Mouse (Mus musculus): ENCODE results near the gene Pola1. TPM values are rescaled to one million over a fixed set of nuclear protein-coding genes. Genes with fewer than 3 reads are reported as not detected.

The Pola1 gene
- polyA plus RNA-seq, 1 experiment: 2.2 TPM

DNA sequence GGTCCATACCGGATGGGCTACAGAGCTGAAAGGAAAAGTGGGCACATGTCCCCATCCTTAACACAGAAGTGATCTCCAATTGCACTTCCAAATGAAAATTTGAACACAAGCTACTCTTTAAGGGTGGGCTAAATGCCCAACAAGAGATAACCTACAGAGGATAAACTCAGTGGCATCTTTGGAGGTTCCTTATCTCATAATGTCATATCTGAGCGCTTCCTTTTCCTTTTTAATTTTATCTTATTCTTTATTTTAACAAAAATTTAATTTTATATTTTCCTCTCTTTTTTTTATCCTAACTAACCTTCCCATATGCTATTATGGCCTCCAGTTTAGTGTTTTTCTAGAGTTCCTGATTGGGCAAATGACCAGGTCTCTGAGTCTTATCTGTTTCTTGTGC is 18.8 kb upstream of the Pola1 start:
- Histone ChIP-seq H3K9me3 (no peaks in the 10 kb centered on the region), H3K4me3 (replicated peaks) (no peak overlapping the region), H3K4me1 (peaks cover 36% of the 10 kb centered on the region), H3K36me3 (replicated peaks; ENCODE audit: low read length) (no peaks in the 10 kb centered on the region), H3K27me3 (replicated peaks) (no peaks in the 10 kb centered on the region)
- TF ChIP-seq GATA1 (IDR thresholded peaks at IDR 0.05; ENCODE audit: borderline replicate concordance, low read length) (no peak), FLI1 (IDR thresholded peaks at IDR 0.05; ENCODE audit: low read length) (no peak)

DNA sequence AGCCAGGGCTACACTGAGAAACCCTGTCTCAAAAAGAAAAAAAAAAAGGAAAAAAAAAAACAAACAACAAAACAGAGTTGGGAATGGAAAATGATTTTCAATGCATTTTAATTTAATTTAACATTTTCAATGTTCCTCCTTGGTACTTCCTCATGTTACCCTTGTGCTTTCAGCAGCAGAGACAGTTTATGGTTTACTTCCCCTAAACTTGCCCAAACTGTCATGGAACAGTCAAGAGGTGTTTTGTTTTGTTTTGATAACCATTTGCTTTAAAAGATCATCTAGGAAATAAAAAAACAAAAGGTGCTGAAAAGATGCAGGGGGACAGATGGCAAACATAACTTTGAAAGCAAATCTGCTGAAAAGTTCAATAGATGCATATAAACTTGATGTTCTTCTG is 12.1 kb upstream of the Pola1 start:
- Histone ChIP-seq H3K36me3 (replicated peaks; ENCODE audit: low read length) (no peaks in the 10 kb centered on the region), H3K4me1 (peaks cover 10% of the 10 kb centered on the region), H3K9me3 (no peaks in the 10 kb centered on the region), H3K27me3 (replicated peaks) (peaks cover 2% of the 10 kb centered on the region), H3K4me3 (replicated peaks) (no peak overlapping the region)
- TF ChIP-seq GATA1 (IDR thresholded peaks at IDR 0.05; ENCODE audit: borderline replicate concordance, low read length): no peak

- Histone ChIP-seq H3K27me3 (replicated peaks) (peaks cover 2% of the 10 kb centered on the region), H3K36me3 (replicated peaks; ENCODE audit: low read length) (no peaks in the 10 kb centered on the region), H3K4me3 (replicated peaks) (no peak overlapping the region), H3K4me1 (peaks cover 10% of the 10 kb centered on the region), H3K9me3 (no peaks in the 10 kb centered on the region)
- TF ChIP-seq FLI1 (IDR thresholded peaks at IDR 0.05; ENCODE audit: low read length) (no peak), GATA1 (IDR thresholded peaks at IDR 0.05; ENCODE audit: borderline replicate concordance, low read length) (no peak)
Measured at GRCm38 (mm10) chrX:93643600-93643999, 11.6 kb upstream of the Pola1 start.

- Histone ChIP-seq H3K4me1 (peaks cover 19% of the 10 kb centered on the region), H3K4me3 (replicated peaks) (peak overlapping the region; percentile 40), H3K36me3 (replicated peaks; ENCODE audit: low read length) (no peaks in the 10 kb centered on the region), H3K9me3 (peaks cover 4% of the 10 kb centered on the region; the same call in 1 of the 2 replicates), H3K27me3 (replicated peaks) (peaks cover 4% of the 10 kb centered on the region)
- TF ChIP-seq GATA1 (IDR thresholded peaks at IDR 0.05; ENCODE audit: borderline replicate concordance, low read length) (no peak), FLI1 (IDR thresholded peaks at IDR 0.05; ENCODE audit: low read length) (no peak)
Measured at GRCm38 (mm10) chrX:93634861-93635375, 3.0 kb upstream of the Pola1 start.

DNA sequence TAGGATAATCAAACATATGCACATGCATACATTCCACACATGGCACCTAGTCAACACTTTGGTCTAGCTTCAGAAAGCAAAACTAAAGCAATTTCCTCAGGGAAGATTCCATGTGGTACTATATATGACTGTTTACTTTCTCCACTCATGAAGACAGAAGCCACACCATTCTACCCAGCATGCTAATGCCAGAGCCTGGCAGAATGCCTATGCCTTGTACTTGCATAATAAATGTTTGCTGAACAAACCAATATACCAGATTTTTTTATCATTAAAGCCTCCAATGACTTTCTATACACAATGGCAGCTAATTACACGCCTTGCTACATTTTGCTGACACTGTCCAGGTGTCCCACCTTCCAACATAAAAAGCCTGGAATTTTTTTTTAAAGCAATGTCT is 1.7 kb downstream of the Pola1 start:
- H3K27me3 ChIP-seq (replicated peaks): peaks cover 4% of the 10 kb centered on the region
- H3K9me3 ChIP-seq: peaks cover 4% of the 10 kb centered on the region; the same call in 1 of the 2 replicates
- H3K4me3 ChIP-seq (replicated peaks): peak overlapping the region; percentile 84
- peaks cover 8% of the 10 kb centered on the region for H3K36me3 ChIP-seq (replicated peaks; ENCODE audit: low read length)
- H3K4me1 ChIP-seq: peaks cover 22% of the 10 kb centered on the region
- TF ChIP-seq GATA1 (IDR thresholded peaks at IDR 0.05; ENCODE audit: borderline replicate concordance, low read length): no peak
- TF ChIP-seq FLI1 (IDR thresholded peaks at IDR 0.05; ENCODE audit: low read length): no peak

DNA sequence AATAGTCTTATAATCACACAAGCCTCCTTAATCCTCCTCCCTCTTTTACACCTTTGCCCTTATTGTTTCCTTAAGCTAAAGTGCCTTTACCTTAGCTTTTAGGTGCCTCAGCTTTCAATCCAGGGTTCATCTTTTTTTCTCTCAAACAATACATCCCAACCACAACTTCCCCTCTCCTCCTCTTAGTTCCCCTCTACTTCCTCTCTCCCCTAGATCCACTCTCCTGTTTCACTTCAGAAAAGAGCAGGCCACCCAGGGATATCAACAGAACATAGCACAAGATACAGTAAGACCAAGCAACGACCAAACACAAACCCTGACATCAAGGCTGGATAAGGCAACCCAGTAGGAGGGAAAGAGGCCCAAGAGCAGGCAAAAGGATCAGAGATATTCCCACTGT is 29.7 kb downstream of the Pola1 start:
- H3K4me1 ChIP-seq: peaks cover 11% of the 10 kb centered on the region
- H3K4me3 ChIP-seq (replicated peaks): no peak overlapping the region
- H3K27me3 ChIP-seq (replicated peaks): no peaks in the 10 kb centered on the region
- no peak for TF ChIP-seq GATA1 (IDR thresholded peaks at IDR 0.05; ENCODE audit: borderline replicate concordance, low read length)
- peaks cover 29% of the 10 kb centered on the region for H3K36me3 ChIP-seq (replicated peaks; ENCODE audit: low read length)
- no peaks in the 10 kb centered on the region for H3K9me3 ChIP-seq

- peaks cover 40% of the 10 kb centered on the region for H3K36me3 ChIP-seq (replicated peaks; ENCODE audit: low read length)
- H3K27me3 ChIP-seq (replicated peaks): peaks cover 3% of the 10 kb centered on the region
- H3K9me3 ChIP-seq: no peaks in the 10 kb centered on the region
- TF ChIP-seq FLI1 (IDR thresholded peaks at IDR 0.05; ENCODE audit: low read length): no peak
- TF ChIP-seq GATA1 (IDR thresholded peaks at IDR 0.05; ENCODE audit: borderline replicate concordance, low read length): no peak
- H3K4me3 ChIP-seq (replicated peaks): no peak overlapping the region
- no peaks in the 10 kb centered on the region for H3K4me1 ChIP-seq
Measured at GRCm38 (mm10) chrX:93594283-93594682, 37.7 kb downstream of the Pola1 start.

DNA sequence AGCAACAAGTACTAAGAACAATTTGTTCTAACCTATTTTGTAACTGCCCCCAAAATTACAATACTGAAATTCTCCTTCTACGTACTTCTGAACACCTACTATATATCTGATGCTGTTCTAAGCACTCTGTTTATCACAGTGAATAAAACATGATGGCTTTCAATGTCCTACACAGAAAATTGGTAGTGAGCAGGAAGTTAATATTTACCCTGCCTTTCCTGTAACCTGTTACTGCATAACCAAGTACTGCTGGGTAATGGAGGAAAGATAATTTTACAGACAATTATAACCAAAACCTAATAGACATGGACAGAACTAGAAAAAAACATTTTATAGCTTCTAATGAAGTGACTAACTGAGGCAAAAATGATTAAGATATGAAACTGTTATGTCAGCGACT is 51.0 kb downstream of the Pola1 start:
- H3K4me1 ChIP-seq: no peaks in the 10 kb centered on the region; the same call in 1 of the 2 replicates
- H3K27me3 ChIP-seq (replicated peaks): no peaks in the 10 kb centered on the region
- TF ChIP-seq FLI1 (IDR thresholded peaks at IDR 0.05; ENCODE audit: low read length) (no peak), GATA1 (IDR thresholded peaks at IDR 0.05; ENCODE audit: borderline replicate concordance, low read length) (no peak)
- peaks cover 3% of the 10 kb centered on the region for H3K36me3 ChIP-seq (replicated peaks; ENCODE audit: low read length)
- H3K9me3 ChIP-seq: no peaks in the 10 kb centered on the region
- H3K4me3 ChIP-seq (replicated peaks): no peak overlapping the region

DNA sequence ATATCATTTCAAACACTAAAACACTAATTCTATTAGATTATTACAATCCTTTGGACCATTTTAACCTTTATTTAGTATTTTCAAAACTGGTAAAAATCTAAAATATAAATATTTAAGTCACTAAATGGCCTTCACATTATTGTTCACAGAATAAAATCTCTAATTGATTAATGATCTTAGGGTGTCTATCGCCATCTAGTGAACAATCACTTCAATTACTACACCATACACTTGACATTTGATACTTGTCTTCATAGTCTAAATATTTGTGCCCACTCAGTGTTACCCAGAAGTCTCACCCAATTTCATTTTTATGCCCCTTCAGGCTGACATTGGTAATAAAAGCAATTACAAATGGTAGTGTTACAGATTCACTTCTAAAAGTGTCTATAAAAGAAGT is 74.8 kb downstream of the Pola1 start:
- Histone ChIP-seq H3K27me3 (replicated peaks) (no peaks in the 10 kb centered on the region), H3K9me3 (no peaks in the 10 kb centered on the region), H3K4me1 (no peaks in the 10 kb centered on the region), H3K4me3 (replicated peaks) (no peak overlapping the region), H3K36me3 (replicated peaks; ENCODE audit: low read length) (peaks cover 11% of the 10 kb centered on the region)
- TF ChIP-seq FLI1 (IDR thresholded peaks at IDR 0.05; ENCODE audit: low read length) (no peak), GATA1 (IDR thresholded peaks at IDR 0.05; ENCODE audit: borderline replicate concordance, low read length) (no peak)

- TF ChIP-seq FLI1 (IDR thresholded peaks at IDR 0.05; ENCODE audit: low read length) (no peak), GATA1 (IDR thresholded peaks at IDR 0.05; ENCODE audit: borderline replicate concordance, low read length) (no peak)
Measured at GRCm38 (mm10) chrX:93539779-93540178, 92.2 kb downstream of the Pola1 start.

DNA sequence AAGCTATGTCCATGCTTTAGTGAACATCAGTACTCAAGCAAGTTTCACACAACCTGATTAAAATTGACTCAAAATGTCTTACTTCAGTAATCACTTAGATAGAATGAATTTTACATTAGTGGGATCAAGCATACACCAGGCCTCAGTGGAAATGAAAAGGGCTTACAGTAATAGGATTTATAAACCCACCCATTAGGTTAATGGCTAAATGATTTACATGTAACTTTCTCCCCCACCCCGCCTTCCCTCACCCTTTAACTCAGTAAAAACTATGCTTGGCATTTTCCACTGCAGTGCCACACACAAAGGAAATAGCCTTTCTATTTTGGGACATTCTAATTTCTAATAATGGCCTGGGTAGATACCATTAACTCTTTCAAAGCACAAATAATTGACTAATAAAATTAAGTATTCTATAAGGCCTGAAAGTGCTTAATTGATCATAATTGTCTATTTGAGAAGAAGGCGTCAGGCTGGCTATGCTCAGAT is 129.0 kb downstream of the Pola1 start:
- TF ChIP-seq FLI1 (IDR thresholded peaks at IDR 0.05; ENCODE audit: low read length): no peak
- no peak for TF ChIP-seq GATA1 (IDR thresholded peaks at IDR 0.05; ENCODE audit: borderline replicate concordance, low read length)
- no peaks in the 10 kb centered on the region for H3K36me3 ChIP-seq (replicated peaks; ENCODE audit: low read length)
- no peak overlapping the region for H3K4me3 ChIP-seq (replicated peaks)
- H3K4me1 ChIP-seq: peaks cover 14% of the 10 kb centered on the region; the same call in 1 of the 2 replicates
- H3K9me3 ChIP-seq: no peaks in the 10 kb centered on the region
- H3K27me3 ChIP-seq (replicated peaks): peaks cover 2% of the 10 kb centered on the region

More at GRCm38 (mm10) chrX:93539779-93540178, 92.2 kb downstream of the Pola1 start:
- no peak overlapping the region for H3K4me3 ChIP-seq (replicated peaks)
- peaks cover 3% of the 10 kb centered on the region for H3K27me3 ChIP-seq (replicated peaks)
- no peaks in the 10 kb centered on the region for H3K9me3 ChIP-seq
- no peaks in the 10 kb centered on the region; the same call in 1 of the 2 replicates for H3K4me1 ChIP-seq
- peaks cover 3% of the 10 kb centered on the region for H3K36me3 ChIP-seq (replicated peaks; ENCODE audit: low read length)

Measured in megakaryocyte, embryonic 14.5 days (primary cell).